Mouse (Mus musculus): ENCODE measurements around the gene Gm7030.
"Not testable (repeated sequence)": the region's sequence is repeated elsewhere in the genome, so short reads cannot be mapped to it uniquely, and the experiment has no call there.

Gm7030 gene

DNA sequence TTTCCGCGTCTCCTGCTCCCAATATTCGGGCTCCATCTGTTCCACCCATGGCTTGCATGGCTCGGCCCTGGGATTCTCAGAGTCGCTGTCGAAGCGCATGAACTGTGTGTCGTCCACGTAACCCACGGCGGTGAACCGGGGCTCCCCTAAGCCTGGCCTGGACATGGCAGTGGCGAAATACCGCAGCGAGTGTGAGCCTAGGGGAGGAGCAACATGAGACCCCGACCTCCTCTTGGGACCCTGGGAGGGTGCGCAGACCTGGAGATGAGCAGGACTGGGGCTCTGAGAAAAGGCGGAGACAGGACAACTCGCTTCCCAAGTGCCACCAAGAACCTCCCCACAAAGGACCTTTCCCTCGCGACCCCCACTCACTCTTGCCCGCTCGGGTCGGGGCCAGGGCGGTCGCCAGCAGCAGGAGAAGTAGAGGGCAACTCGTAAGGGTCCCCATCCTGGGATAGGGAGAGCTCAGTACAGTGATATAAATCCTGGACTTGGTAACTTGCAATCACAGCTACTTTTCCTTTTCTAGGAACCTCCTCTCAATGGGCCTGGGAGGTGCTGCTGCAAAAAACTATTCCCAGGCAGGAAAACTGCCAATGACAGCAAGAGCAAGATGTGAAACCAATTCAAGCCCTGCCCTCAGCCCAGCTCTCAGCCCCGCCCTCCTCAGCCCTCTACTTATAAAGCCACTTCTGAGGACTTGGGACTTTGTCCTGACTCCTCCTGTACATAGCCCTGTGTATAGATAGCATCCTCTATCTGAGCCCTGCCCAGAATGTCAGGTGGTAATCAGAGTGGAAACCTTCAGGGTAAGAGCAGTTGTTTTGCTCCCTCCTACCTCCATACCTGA is at the start of gene Gm7030:
Gm7030 (minus strand) TSS at position 458 of the 850 bp plus-strand sequence.
- DNase-seq (ENCODE audit: low spot score in 2 of 2), result not testable (repeated sequence)

- DNase-seq (ENCODE audit: low spot score in 2 of 2), result not testable (repeated sequence)
These were observed 49.7 kb upstream of the Gm7030 start for GRCm38 (mm10) chr17:36178938-36179337.

DNA sequence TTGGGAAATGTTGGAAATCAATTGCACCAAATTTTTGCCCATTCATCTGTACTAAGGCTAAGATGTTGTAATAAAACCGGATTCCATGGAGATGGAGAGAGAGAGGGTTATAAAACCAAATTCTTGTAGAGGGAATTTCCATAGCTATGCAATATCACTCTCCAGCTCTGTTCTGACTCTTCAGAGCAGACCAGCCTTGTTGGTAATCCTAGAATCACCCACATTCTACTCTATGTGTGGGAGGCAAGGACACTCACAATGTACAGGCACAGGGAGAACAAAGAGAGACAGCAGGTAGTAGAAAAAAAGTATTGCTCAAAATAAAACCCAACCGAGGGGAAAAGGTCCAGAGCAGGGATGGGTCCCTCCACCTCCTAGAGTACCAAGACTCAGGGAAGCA is 46.9 kb upstream of the Gm7030 start:
- not testable (repeated sequence) for DNase-seq (ENCODE audit: low spot score in 2 of 2)

GRCm38 (mm10) chr17:36170287-36170814 is 41.1 kb upstream of the Gm7030 start:
- DNase-seq (ENCODE audit: low spot score in 2 of 2), result no peak

DNA sequence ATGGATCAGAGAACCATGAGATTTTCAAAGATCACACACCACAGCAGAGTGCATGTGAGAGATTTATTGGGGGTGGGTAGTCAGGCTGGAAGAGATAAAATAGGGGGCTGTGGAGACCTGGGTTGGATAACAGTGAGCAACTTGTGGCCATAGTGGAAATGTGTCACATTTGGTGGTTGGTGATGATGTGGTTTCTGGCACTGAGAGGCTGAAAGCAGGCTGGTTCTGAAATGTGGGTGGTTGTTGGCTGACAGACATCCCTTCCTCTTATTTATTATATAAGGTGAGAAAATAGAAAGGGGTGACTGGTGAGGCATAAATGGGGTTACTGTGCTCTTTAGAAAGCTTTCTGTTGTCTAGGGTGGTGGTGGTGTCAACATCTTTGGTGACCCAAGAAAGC is 40.5 kb upstream of the Gm7030 start:
- DNase-seq (ENCODE audit: low spot score in 2 of 2), result no peak

GRCm38 (mm10) chr17:36169094-36169493 is 39.9 kb upstream of the Gm7030 start:
- DNase-seq (ENCODE audit: low spot score in 2 of 2), result not testable (repeated sequence)

DNA sequence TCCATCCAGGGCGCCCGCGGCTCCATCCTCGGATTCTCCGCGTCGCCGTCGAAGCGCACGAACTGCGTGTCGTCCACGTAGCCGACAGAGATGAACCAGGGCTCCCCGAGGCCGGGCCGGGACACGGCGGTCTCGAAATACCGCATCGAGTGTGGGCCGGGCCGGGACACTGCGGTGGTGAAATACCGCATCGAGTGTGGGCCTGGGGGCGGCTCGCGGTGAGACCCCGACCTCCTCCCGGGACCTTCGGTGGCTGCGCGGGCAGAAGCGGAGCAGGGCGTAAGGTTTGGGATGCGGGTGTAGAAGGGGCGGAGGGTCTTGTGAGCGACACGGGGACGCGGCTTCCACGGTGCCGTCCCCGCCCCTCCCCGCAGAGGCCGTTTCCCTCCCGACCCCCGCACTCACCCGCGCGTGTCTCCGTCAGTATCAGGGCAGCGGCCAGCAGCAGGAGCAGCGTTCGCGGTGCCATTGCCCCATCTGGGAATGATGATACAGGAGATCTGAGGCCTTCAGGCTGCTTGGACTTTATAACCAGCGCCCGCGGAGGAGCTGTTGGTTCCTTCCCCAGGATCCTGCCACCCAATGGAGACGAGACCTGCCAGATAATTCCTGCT is 38.9 kb upstream of the Gm7030 start, which contains the start of gene Gm8909:
Gm8909 (minus strand) TSS at position 499 of the 614 bp plus-strand sequence.
- DNase-seq (ENCODE audit: low spot score in 2 of 2), result no peak

GRCm38 (mm10) chr17:36167306-36168038 is 38.2 kb upstream of the Gm7030 start:
- DNase-seq (ENCODE audit: low spot score in 2 of 2), result no peak

DNA sequence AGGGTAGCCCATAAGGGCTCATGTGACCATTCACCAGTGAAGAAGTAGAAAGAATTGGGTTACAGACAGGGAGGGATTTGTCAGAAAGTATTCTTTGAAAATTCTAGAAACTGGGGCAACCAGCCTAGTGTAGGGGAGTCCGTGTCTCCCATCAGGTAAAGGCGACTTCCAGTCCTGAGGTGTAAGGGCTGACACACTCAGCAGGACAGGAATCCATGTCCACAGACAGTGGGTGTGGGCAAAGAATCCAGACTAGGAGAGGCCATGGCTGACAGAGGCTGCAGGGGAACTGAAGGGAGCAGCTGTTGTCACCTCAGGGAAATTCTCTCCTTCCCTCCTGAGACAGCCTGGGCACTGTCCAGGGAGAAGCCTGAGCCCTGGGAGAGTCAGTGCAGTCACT is 37.7 kb upstream of the Gm7030 start:
- DNase-seq (ENCODE audit: low spot score in 2 of 2), result not testable (repeated sequence)

GRCm38 (mm10) chr17:36161129-36162051 is 32.2 kb upstream of the Gm7030 start:
- no peak for DNase-seq (ENCODE audit: low spot score in 2 of 2)

DNA sequence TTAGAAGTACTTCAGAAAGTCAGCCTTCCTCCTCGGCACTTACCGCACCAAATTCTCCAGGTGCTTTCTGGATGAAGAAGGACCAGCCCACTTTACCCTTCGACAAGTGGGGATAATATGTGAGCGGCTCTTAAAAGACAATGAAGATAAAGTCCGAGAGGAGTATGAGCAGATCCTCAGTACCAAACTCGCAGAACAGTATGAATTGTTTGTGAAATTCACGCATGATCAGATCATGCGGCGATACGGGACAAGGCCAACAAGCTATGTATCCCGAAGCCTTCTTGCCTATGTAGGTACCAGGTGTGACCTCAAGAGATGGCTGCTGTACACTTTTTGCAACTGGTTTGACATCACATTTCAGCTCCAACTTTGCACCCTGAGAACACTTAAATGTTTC is 29.0 kb upstream of the Gm7030 start:
- DNase-seq (ENCODE audit: low spot score in 2 of 2), result not testable (repeated sequence)

DNA sequence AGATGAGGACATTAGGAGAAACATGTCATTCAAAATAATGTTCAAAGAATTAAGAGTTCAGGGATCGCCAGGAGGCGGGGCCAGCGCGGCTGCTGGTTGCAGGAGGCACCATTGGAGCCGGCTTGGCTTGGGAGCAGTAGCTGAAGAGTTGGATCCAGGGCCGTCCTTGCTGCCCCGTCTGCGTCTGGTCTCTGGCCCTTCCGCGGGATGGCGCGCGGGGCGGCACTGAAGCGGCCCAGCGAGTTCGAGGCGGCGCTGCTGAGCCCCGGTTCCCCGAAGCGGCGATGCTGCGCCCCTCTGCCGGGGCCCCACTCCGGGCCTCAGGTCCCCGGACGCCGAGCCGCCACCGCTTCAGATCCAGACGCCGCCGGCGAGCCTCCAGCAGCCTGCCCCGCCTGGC is 28.6 kb upstream of the Gm7030 start:
- not testable (repeated sequence) for DNase-seq (ENCODE audit: low spot score in 2 of 2)

GRCm38 (mm10) chr17:36154271-36155149 is 25.3 kb upstream of the Gm7030 start:
- DNase-seq (ENCODE audit: low spot score in 2 of 2), result no peak

DNA sequence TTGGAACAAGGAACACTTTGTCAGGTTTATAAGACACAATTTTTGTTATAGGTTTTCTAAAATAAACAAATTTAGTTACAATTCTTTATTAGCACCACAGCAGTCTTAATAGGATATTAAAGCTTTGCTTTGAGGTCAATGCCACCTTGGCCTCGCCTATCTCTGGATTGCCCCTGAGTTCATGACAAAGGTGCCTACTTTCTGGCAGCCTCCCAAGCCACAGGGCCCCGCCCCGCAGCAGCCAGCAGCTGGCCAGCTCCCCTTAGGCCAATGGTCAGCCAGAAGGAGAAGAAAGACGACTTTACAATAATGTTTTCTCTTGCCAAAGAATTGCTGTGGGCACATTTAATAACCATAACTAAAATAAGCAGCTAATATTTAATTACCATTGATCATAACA is 22.0 kb upstream of the Gm7030 start:
- not testable (repeated sequence) for DNase-seq (ENCODE audit: low spot score in 2 of 2)

DNA sequence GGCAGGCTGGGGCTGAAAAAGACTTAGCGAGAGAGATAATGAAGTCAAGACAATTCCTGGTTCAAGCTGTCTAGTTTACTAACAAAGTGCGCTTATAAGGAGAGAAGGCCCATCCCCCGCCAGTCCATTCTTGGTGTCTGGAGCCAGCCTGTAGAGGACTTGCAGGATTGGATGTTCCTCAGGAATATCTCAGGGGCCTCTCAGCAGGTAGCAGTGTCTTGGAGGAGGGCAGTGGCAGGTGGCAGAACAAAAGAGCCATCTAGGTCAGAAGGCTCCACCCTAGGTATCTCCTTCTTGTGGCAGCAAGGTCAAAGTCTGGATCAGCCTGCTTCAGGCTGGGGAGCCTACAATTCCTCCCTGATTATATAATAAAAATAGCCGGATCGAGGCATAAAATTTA is 19.2 kb upstream of the Gm7030 start:
- not testable (repeated sequence) for DNase-seq (ENCODE audit: low spot score in 2 of 2)

DNA sequence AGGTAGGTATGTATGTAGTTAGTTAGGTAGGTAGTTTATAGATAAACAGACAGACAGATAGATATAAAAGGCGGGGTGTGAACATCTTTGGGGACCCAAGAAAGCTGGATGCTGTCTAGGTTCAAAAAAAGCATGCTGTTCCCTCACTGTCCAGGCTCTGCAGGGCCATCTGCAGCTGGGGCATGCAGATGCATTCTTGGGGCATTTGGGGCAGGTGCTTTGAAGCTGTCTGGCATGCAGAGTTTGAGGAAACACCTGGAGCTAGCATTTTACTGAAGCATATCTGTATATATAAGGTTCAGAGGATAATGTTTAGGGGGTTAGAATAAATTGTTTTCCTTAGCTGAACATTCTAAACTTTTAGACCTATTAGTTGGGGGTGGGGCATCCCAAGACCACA is 17.7 kb upstream of the Gm7030 start:
- not testable (repeated sequence) for DNase-seq (ENCODE audit: low spot score in 2 of 2)

DNA sequence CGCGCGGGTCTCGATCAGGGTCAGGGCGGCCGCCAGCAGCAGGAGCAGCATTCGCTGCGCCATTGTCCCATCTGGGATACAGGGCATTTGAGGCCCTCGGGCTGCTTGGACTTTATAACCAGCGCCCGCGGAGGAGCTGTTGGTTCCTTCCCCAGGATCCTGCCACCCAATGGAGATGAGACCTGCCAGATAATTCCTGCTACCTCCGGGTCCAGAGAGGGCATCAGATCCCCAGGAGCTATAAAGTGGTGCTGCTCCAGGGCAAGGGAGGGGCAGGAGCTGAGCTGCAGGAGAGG is 16.6 kb upstream of the Gm7030 start:
- DNase-seq (ENCODE audit: low spot score in 2 of 2), result not testable (repeated sequence)

GRCm38 (mm10) chr17:36145111-36145860 is 16.1 kb upstream of the Gm7030 start:
- no peak for DNase-seq (ENCODE audit: low spot score in 2 of 2)

- DNase-seq (ENCODE audit: low spot score in 2 of 2), result not testable (repeated sequence)
These were observed 7.1 kb upstream of the Gm7030 start for GRCm38 (mm10) chr17:36136299-36136848.
